Mouse (Mus musculus): Measurements from ENCODE around the gene Dusp18.
A peak's percentile ranks its signal among the peaks of the same experiment; 100 is the strongest.

The Dusp18 gene

DNA sequence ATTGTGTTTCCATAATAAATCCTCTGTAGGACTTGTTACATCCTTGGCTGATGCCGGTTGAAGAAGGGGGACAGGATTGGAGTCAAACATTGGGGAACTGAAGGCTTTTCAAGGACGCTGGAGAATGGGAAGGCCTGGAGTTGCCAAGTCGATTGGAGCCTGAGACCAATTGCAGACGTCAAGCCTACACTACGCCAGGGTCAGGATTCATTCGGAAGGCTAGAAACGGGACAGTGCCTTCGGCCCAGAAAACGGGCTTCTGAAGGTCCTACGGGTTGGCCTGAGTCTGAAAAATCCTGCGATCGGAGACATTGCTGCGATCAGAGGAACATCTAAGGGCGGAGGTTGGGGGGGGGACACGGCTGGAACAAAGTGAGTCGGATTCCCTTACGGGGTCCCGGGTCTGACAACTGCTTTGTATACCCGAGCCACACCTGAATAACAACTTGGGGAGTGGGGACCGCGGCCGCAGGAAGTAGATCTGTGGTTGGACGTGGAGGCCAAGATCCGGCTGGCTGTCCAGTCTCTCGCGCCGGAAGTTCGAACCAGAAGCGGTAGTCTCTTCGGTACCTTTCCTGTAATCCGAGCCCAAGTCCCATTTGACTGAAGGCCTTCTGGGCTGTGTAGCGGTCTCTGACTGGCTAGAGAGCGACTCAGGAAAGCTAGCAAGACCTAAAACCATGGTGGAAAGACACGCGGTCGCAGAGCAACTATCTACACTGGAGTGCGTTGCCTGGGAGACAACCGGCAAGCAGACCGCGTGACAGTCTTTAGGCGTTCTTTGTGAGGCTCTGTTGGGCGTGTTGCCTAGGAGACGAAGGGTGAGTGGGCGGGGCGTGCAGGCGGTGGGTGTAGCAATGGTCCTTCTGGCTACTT lies at the start of gene Dusp18, which contains the start of gene 4921536K21Rik:
TSS of gene Dusp18 (plus strand) at position 835 of the 876 bp plus-strand sequence.
TSS of gene 4921536K21Rik (minus strand) at position 693 of the 876 bp plus-strand sequence.
- DNase-seq = peak; percentile 95

- DNase-seq = no peak
Measured at GRCm38 (mm10) chr11:3846351-3846750, 48.7 kb upstream of the Dusp18 start.

- DNase-seq = no peak
Measured at GRCm38 (mm10) chr11:3849469-3850314, 45.3 kb upstream of the Dusp18 start.

DNA sequence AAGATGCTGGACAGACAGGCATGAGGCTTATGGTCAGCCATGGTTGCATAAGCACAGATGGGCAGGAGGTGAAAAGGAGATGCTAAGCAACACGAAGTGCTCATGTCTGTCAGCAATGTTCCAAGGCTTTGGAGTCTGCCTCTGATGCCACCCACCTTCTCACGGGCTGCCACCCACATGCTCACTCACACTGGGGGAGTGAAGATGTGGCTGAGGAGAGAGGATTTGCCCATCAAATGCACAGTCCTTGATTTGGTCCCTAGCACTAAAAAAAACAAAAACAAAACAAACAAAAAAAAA lies 44.8 kb upstream of the Dusp18 start:
- no peak for DNase-seq

GRCm38 (mm10) chr11:3850746-3851277 lies 44.2 kb upstream of the Dusp18 start:
- DNase-seq = no peak

DNA sequence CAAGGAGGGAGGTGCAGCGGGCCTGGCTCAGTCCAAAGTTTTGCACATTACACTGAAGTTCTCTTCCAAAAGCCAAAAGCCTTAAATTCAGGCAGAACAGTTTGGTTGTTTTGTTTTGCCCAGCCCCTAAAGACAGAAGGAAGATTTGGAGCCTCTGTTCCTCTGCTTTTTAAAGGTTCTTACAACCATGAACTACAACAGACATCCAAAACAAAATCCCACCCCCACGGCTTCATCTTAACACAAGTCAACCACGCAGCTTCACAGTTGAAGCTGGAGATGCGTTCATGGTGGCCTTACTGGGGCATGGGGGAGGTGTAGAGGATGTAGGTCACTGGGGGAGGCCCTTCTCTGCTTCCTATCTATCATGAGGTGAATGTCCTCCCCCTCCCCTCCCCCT lies 43.2 kb upstream of the Dusp18 start:
- DNase-seq = no peak

DNA sequence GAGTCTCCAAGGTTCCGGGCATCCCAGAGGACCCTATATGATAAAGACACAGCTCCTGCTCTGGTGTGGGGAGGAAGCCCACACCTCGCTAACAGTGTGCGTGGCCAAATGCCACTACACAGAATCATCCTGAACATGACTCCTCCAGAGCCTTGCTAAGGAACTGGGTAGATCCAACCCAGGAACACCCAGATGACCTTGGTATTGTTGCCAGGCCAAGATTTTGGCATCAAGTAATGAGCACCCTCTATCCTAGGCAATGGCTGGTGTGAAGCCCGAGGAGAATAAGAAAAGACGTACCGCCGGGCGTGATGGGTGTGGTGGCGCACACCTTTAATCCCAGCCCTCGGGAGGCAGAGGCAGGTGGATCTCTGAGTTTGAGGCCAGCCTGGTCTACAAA lies 42.0 kb upstream of the Dusp18 start:
- no peak for DNase-seq

DNA sequence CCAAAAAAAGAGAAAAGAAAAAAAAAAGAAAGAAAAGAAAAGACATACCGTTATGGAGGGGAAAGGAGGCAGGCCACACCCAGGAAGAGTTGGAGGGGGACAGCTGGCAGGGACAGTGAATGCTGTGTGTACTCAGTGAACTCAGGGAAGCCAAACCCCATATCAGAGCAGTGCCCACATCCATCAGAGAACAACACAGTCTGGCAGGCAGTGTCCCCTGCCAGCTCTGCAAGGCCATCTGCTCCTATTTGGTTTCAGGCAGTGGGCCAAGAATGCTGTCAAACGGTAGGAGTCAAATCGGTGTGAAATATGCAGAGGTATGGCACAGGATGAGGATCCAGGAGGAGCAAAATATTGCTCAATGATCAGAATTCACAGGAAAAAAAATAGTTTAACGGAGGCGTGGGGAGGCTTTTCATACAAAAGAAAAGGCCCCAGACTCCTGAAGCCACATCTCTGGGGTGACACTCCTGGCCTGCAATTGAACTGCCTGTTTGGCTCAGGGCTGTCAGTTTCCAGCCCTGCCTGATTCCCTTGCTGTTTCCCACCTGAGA lies 41.5 kb upstream of the Dusp18 start:
- DNase-seq = no peak

DNA sequence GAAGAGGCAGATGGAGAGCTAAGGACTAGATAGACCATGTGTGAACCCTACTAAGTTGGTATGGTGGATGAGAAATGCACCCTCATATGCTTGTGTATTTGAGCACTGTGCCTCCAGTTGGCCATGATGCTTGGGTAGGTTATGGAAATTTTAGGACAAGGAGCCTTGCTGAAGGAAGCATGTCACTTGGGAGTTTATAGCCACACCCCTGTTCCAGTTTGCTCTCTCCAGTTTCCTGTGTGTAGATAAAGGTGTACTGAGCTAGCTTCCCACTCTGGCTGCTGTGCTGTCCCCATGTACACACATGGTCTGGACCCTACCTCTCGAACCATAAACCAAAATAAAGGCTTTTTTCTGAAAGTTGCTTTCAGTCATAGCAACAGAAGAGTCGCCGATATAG lies 40.9 kb upstream of the Dusp18 start:
- no peak for DNase-seq

GRCm38 (mm10) chr11:3855846-3856245 lies 39.2 kb upstream of the Dusp18 start:
- no peak for DNase-seq

GRCm38 (mm10) chr11:3857902-3858301 lies 37.1 kb upstream of the Dusp18 start:
- no peak for DNase-seq

DNA sequence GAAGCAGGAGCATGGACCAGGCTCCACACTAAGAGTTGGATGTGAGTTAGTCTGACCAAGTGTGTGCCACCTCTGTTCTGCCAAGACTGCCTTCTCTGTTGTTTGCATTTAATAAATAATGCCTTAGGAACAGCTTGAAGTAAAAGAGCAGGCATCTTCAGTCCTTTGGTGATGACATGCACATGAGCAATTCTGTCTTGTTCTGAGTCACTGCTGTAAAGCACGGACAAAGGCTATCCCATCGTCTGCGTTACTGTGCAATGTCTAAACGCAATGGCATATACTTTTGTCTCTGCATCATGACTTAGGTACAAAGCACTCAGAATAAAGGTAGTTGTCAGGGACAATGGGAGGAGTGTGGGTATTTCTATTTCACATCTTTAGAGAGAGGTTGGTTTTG lies 35.3 kb upstream of the Dusp18 start:
- DNase-seq = no peak

DNA sequence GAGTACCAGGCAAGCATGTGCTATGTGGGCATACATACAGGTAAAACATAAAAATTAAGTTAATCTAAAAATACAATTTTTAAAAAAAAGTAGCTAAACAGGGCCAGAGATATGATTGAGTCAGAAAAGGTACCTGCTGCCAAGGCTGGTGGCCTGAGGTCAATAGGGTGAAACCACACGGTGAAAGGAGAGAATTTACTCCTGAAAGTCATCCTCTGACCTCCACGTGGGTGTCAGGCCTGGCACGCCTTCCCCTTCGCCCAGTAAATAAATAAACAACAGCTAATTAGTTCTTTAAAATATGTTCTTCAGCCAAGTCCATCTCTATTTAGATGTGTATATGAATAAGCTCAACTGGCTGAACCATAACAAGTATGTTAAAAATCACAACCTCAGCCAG lies 34.7 kb upstream of the Dusp18 start:
- DNase-seq = no peak

- DNase-seq = no peak
Measured at GRCm38 (mm10) chr11:3862661-3863453, 32.2 kb upstream of the Dusp18 start.

DNA sequence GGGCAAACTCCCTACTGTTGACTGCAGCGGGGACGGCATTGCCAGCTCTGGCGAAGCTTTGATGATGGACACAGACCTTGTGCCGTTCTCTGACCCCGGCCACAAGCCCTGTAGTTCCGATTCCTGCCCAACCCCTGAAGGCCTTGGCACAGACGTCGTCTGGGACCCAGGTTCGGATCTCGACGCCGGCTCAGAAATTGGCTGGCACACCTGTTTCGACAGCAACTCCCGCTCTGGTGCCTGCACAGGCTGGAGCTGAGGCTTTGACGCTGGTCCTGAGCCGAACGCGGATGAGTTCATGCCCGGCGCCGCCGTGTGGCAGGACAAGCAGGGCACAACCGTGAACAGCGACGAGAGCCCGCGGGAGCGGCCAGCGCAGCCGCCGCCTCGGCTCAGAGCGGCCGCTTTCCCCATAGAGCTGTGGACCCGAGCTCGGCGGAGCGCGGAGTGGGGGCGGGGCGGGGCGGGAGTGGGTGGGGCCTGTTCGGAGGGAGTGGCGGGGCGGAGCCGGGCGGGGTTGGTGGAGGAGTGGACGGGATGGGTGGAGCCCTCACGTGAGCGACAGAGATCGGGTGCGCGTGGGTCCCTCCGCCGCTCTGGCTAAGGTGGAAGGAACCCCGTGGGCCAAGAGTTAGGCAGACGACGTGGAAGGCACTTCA lies 31.5 kb upstream of the Dusp18 start, which contains the start of gene Osbp2:
TSS of gene Osbp2 (minus strand) at position 450 of the 659 bp plus-strand sequence.
- DNase-seq = peak; percentile 84

- DNase-seq = no peak
Measured at GRCm38 (mm10) chr11:3864343-3864742, 30.7 kb upstream of the Dusp18 start.

DNA sequence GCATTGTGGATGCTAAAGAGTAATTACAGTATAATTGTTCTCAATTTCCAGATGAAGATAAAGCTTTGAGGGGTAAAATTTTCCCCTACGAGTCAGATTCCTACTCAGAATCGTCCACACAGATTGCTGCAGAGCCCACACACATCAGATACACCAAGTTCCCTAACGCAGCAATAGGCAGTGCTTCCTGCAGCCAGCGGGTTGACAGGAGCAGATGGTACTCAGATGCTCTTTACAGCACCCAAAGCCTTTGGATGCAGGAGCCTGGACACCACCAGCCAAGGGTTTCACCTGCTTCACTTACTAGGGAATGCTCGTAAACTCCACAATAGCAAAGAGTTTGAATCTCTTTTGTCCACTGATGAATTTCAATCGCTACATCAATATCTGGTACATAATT lies 18.6 kb upstream of the Dusp18 start:
- no peak for DNase-seq

GRCm38 (mm10) chr11:3878660-3879059 lies 16.4 kb upstream of the Dusp18 start:
- no peak for DNase-seq

DNA sequence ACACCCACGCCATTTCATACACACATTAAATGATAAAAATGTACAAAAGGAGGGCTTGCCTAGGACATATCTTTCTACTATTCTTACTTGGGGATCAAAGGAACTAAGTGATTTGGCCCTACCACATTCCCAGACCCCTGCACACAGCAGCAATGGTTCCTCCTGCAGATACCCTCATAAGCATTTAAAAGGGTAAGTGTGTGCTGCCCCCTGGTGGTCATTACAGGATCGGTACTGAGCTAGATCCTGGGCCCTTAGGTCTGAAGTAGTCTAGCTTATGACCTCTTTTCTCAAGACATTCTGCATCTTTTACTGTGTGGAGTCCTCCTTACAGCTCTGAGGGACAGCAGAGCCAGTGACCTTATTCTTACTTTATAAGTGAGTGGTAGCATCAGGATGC lies 15.2 kb upstream of the Dusp18 start:
- DNase-seq = peak; percentile 84

DNA sequence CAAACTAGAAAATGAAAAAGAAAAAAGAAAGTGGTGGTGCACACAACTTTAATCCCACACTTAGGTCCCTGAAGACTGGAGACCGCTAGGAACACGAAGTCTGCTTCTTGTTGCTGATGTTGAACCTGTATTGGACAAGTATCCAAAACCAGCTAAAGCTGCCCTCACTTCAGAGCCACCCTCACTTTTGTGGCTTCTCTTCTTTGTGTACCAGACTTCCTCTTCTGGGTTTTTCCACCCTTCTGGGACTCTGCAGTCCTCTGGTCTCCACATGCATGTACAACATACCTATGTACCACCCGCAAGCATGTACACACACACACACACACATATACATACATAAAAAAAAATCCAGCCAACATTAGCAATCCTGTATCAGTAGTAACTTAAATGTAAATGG lies 11.3 kb upstream of the Dusp18 start:
- no peak for DNase-seq

DNA sequence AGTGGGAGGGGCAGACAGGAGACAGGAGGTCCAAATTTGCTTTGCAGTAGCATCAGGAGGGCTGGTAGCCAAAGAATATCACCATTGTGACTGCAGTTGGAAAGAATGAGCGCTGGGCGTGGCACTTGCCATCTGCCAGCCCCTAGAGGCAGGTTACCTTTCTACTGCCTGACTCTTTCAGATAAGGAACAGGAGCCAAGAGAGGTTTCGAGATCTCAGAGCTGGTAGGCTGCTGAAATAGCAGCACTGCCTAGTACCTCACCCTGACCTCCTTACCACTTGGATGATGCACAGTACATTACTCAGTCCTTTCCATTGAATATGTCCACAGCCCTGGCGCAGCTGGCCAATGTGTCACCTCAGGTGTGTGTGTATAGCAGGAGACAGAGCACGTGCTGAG lies 7.7 kb upstream of the Dusp18 start:
- DNase-seq = no peak

- no peak for DNase-seq
Measured at GRCm38 (mm10) chr11:3893970-3894369, 1.1 kb upstream of the Dusp18 start.

Measured in kidney, postnatal 10 days (tissue).